Mouse (Mus musculus) E14TG2a.4 (cell line): ENCODE measurements at regions not wholly inside any gene's neighbourhood (a gene's known extent, or its start where the extent isn't known, plus 50 kb on each side); places are given as distances from the start of the nearest gene placed in this dataset.

Source experiments
- CTCF ChIP-seq: conservative IDR thresholded peaks from 2 replicates; pipeline ENCODE4 v1.5.1; 2014; ENCODE audit warnings: low read length
- POU5F1 ChIP-seq: IDR thresholded peaks from 2 replicates; pipeline ENCODE4 v1.6.1; 2014; ENCODE audit warnings: low read length, borderline replicate concordance

DNA sequence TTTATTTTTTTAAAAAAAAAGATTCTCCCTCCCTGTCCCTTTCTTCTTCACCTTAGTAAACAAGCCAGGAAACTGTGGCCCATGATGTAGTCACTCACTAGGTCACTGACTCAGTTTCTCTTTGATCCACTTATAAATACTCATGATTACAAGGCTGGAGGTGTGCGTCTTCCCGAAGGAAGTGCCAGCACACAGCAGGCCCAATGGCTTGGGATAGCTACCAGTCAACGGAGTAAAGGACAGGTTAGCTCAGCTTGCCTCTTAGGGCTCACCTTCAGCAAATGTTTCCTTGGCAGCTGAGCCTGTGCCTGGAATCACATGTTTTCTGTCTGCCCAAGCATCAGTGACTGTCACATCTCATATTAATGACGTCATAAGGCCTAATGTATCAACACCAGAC is 230.8 kb upstream of the Npvf start:
- TF ChIP-seq CTCF (no peak), POU5F1 (no peak)
